Mouse (Mus musculus) embryonic facial prominence, embryonic 11.5 days (tissue): ENCODE measurements around the gene March6. TPM values are rescaled to one million over a fixed set of nuclear protein-coding genes. Genes with fewer than 3 reads are reported as not detected.

Source experiments
- ATAC-seq: fragments of 200-750 bp; cut with Nextera tagmentation; replicated peaks from 2 replicates; pipeline ENCODE4 v1.8.0; 2017; ENCODE audit warnings: low read depth; ENCODE audit not compliant: insufficient number of reproducible peaks, low FRiP score, low TSS enrichment
- DNase-seq: peaks from one replicate; pipeline ENCODE4 v3.0.0-alpha.2; 2015; ENCODE audit warnings: low spot score
- H3K27ac ChIP-seq: fragments of 300-500 bp; sonication (generic); replicated peaks from 2 replicates; pipeline ENCODE4 v1.5.1; 2014; ENCODE audit warnings: mild to moderate bottlenecking, low read depth, low read length, control low read depth
- H3K27me3 ChIP-seq: fragments of 300-500 bp; sonication (generic); 2 replicates; pipeline ENCODE4 v1.6.1; 2014; ENCODE audit warnings: mild to moderate bottlenecking, low read length, moderate library complexity, mixed read lengths; ENCODE audit not compliant: control insufficient read depth, insufficient read depth
- H3K36me3 ChIP-seq: fragments of 300-500 bp; sonication (generic); replicated peaks from 2 replicates; pipeline ENCODE4 v1.6.1; 2014; ENCODE audit warnings: low read depth, mild to moderate bottlenecking, low read length, moderate library complexity, mixed read lengths; ENCODE audit not compliant: control insufficient read depth, insufficient read depth
- H3K4me1 ChIP-seq: fragments of 300-500 bp; sonication (generic); 2 replicates; pipeline ENCODE4 v1.6.1; 2014; ENCODE audit warnings: low read length, mixed read lengths; ENCODE audit not compliant: control insufficient read depth, insufficient read depth
- H3K4me2 ChIP-seq: fragments of 300-500 bp; sonication (generic); 2 replicates; pipeline ENCODE4 v1.6.1; 2014; ENCODE audit warnings: low read depth, mild to moderate bottlenecking, control low read depth, low read length, moderate library complexity
- H3K4me3 ChIP-seq: fragments of 300-500 bp; sonication (generic); 2 replicates; pipeline ENCODE4 v1.5.1; 2014; ENCODE audit warnings: low read depth, low read length, control low read depth
- H3K9ac ChIP-seq: fragments of 300-500 bp; sonication (generic); replicated peaks from 2 replicates; pipeline ENCODE4 v1.6.1; 2014; ENCODE audit warnings: mild to moderate bottlenecking, control low read depth, low read length
- H3K9me3 ChIP-seq: fragments of 300-500 bp; sonication (generic); replicated peaks from 2 replicates; pipeline ENCODE4 v1.6.1; 2016; ENCODE audit warnings: mild to moderate bottlenecking, low read length, inconsistent platforms, mixed read lengths; ENCODE audit not compliant: control insufficient read depth
- WGBS: fragments of 180-500 bp; shearing (Covaris S2); extraction: QIAGEN DNeasy Blood & Tissue Kit; methylation state at CpG from one replicate; pipeline ENCODE4 v1.1.7; 2014; 5-methylcytosine and 5-hydroxymethylcytosine counted together
- polyA plus RNA-seq: library from polyadenylated mRNA; unstranded; fragments of >200 nt; fragmentation: Nextera tagmentation; extraction: Ambion mirVana; gene quantifications from 2 replicates; pipeline ENCODE4 v1.2.1, GENCODE M21; 2014

March6 gene
- polyA plus RNA-seq, 1 experiment from 2014 or later, result 40.6 TPM

DNA sequence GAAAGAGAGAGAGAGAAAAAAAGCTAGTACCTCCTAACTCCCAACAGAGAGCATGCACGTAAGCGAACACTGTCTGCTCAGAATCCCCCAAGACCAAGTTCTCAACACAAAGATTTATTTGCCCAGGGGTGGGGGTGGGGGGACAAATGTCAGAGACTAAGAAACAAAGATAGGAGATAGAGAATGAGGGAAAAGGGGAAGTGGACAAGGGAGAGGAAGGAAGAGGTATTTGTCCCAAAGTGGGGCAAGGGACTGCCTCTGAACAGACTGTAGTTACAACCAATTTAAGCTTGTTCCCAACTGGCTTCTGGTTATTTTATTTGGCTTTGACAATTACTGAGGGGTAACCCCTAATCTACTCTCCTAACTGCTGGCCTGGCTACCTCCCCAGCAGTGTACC is 24.0 kb upstream of the March6 start:
- Histone ChIP-seq H3K4me2 (no peak overlapping the region), H3K9me3 (no peaks in the 10 kb centered on the region), H3K27me3 (no peaks in the 10 kb centered on the region), H3K27ac (no peak overlapping the region), H3K4me1 (no peaks in the 10 kb centered on the region), H3K9ac (no peak overlapping the region), H3K4me3 (no peak overlapping the region), H3K36me3 (no peaks in the 10 kb centered on the region)
- 89% methylated on average over 2 of the region's 2 CpGs for WGBS
- DNase-seq (no peak), ATAC-seq (no peak)

DNA sequence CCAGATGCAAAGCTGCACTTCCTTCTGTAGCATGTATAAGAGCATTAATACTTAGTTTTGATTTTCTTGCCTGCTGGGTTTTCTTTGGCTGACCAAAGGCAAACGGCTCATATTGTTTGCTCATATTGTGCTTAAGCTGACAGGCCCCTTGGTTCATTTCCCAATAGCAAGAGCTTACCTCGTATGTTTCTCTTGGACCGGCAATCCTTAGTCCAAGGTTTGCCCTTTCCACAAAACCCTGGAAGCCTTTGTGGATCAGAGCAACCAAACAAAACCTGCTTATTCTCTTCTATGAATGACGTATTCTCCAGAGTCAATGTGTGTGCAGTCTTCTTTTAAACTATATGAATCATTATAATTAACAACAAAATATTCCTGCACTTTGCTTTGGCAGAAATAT is 19.5 kb upstream of the March6 start:
- no peak overlapping the region for H3K4me3 ChIP-seq
- no peak overlapping the region for H3K4me2 ChIP-seq
- no peaks in the 10 kb centered on the region for H3K4me1 ChIP-seq
- DNase-seq (no peak), ATAC-seq (no peak)
- H3K9me3 ChIP-seq, result no peaks in the 10 kb centered on the region
- no peaks in the 10 kb centered on the region for H3K36me3 ChIP-seq
- no peak overlapping the region for H3K9ac ChIP-seq
- no peak overlapping the region for H3K27ac ChIP-seq
- no peaks in the 10 kb centered on the region for H3K27me3 ChIP-seq
- WGBS, result 82% methylated on average over 4 of the region's 4 CpGs

DNA sequence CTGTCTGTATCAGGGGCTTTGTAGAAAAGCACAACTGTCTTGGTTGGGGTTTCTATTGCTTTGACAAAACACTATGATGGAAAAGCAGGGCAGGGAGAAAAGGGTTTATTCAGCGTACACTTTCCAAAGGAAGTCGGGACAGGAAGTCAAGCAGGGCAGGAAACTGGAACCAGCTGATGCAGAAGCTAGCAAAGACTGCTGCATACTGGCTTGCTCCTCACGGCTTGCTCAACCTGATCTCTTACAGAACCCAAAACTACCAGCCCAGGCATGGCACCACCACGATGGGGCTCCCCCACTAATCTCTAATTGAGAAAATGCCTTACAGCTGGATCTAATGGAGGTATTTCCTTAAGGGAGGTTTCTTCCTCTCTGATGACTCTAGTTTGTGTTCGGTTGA is 16.6 kb upstream of the March6 start:
- H3K4me3 ChIP-seq, result no peak overlapping the region
- no peak overlapping the region for H3K27ac ChIP-seq
- no peaks in the 10 kb centered on the region for H3K27me3 ChIP-seq
- no peaks in the 10 kb centered on the region for H3K9me3 ChIP-seq
- no peak overlapping the region for H3K4me2 ChIP-seq
- DNase-seq (peak; percentile 56), ATAC-seq (no peak)
- no peak overlapping the region for H3K9ac ChIP-seq
- 37% methylated on average over 5 of the region's 5 CpGs for WGBS
- H3K4me1 ChIP-seq, result no peaks in the 10 kb centered on the region
- no peaks in the 10 kb centered on the region for H3K36me3 ChIP-seq

DNA sequence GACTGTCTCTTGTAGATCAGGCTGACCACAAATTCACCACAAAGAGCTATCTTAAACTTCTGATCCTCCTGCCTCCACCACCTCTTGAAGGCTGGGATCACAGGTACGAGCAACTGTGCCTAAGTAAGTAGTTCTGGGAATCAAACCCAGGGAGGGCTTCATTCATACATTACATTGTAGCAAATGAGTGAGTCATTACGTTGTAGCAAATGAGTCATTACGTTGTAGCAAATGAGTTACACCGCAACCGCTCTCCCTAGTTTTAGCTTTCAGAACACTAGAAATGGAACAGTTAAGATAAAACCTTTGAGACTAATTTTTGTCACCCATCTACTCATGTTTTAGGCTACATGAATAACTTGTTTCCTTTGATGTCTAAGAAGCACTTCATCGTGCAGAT is 15.4 kb upstream of the March6 start:
- Histone ChIP-seq H3K4me1 (0 out of 2 replicates have a peak, but pooled peaks cover 6% of the 10 kb centered on the region), H3K27ac (no peak overlapping the region), H3K36me3 (no peaks in the 10 kb centered on the region), H3K4me2 (no peak overlapping the region), H3K9ac (no peak overlapping the region), H3K4me3 (no peak overlapping the region), H3K27me3 (no peaks in the 10 kb centered on the region), H3K9me3 (no peaks in the 10 kb centered on the region)
- no peak for ATAC-seq
- no peak for DNase-seq
- WGBS, result 88% methylated on average over 6 of the region's 6 CpGs

DNA sequence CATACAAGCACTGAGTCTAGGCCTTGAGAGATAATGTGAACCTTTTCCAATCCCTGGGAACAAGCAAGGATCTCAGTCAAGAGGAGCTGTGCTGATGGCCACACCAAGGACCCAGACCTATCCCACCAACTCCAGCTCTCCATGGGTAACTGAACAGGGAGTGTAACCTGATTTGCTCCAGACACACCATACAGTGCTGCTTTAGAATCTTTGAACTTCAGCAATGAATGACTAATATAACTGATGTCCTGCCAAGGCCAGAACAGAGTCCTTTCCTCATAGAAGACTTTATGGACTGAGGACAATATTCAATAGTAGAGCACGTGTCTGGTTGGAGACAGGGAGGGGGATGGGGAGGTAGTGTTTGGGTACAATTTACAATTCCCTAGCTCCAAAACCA is 14.2 kb upstream of the March6 start:
- H3K9ac ChIP-seq, result no peak overlapping the region
- H3K4me1 ChIP-seq, result 0 out of 2 replicates have a peak, but pooled peaks cover 6% of the 10 kb centered on the region
- no peak overlapping the region for H3K4me2 ChIP-seq
- H3K9me3 ChIP-seq, result no peaks in the 10 kb centered on the region
- DNase-seq (no peak), ATAC-seq (no peak)
- WGBS, result 80% methylated on average over 1 of the region's 1 CpGs
- no peak overlapping the region for H3K27ac ChIP-seq
- no peaks in the 10 kb centered on the region for H3K36me3 ChIP-seq
- H3K4me3 ChIP-seq, result no peak overlapping the region
- no peaks in the 10 kb centered on the region for H3K27me3 ChIP-seq

DNA sequence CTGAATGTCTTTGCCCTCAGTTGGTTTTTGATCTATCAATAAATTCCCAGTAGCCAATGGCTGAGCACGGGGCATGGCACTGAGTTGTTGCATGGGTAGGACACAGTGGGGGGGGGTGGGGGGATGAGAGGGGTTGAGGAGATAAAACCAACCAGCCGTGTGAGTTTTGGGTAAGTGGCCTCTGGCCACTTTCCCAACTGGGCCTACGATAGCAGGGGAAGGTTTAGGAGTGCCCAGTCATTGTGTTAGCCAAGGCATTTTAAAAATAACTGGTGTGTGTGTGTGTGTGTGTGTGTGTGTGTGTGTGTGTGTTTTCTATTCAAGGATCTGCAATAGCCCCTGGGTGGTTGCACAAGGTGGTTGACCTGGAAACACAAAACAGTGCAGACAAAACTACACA is 12.4 kb upstream of the March6 start:
- H3K36me3 ChIP-seq, result no peaks in the 10 kb centered on the region
- no peak overlapping the region for H3K27ac ChIP-seq
- no peak overlapping the region for H3K4me2 ChIP-seq
- no peak overlapping the region for H3K4me3 ChIP-seq
- no peaks in the 10 kb centered on the region for H3K27me3 ChIP-seq
- no peaks in the 10 kb centered on the region for H3K9me3 ChIP-seq
- 20% methylated on average over 3 of the region's 3 CpGs for WGBS
- 0 out of 2 replicates have a peak, but pooled peaks cover 6% of the 10 kb centered on the region for H3K4me1 ChIP-seq
- ATAC-seq, result no peak
- no peak overlapping the region for H3K9ac ChIP-seq
- no peak for DNase-seq

DNA sequence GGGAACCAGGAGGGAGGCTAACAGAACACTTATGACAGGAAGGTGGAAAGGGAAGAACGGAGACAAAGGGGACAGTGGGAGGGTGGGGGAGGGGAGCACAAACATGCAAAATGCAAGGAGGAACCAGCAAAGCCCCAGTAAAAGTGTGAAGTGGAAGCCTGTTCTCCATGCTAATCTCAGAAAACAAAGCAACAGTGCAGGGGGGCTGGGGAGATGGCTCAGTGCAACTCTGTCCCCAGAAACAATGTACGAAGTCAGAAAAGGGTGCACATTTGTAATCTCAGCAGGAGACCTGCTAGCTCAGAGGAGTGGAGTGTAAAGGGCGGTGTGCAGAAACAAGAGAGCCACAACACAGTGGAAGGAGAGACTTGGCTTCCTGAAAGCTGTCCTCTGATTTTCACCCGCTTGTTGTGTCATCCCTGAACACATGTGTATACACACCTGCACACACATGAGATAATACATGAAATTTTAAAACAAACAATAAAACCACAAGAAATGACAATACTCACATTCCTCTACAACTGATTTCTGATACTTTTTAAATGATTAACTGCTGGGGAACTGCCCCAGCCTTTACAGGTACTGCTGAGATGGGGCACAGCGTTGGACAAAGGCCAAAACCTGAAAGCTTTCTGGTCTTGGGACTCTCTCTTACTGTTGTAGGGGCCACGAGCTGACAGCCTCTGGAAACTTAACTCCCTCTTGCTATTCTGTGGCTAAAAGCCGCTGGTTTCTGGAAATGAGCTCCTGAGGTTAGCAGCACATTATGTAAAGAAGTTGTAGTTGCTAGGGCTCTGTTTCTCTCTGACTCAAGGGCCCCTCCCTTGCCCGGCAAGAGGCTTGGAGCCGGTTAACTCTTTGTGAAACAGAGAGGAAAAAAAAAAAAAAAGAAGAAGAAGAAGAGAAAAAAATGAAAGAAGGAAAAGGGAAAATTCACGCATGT is 11.4 kb upstream of the March6 start:
- no peaks in the 10 kb centered on the region for H3K27me3 ChIP-seq
- DNase-seq (peak; percentile 46), ATAC-seq (0 out of 2 replicates have a peak, but pooled peaks have one; percentile 36)
- 9% methylated on average over 10 of the region's 10 CpGs for WGBS
- H3K9ac ChIP-seq, result peak overlapping the region; percentile 25
- peak overlapping the region; percentile 47; the same call in 1 of the 2 replicates for H3K27ac ChIP-seq
- no peak overlapping the region for H3K4me2 ChIP-seq
- H3K4me1 ChIP-seq, result 0 out of 2 replicates have a peak, but pooled peaks cover 6% of the 10 kb centered on the region
- no peaks in the 10 kb centered on the region for H3K36me3 ChIP-seq
- no peaks in the 10 kb centered on the region for H3K9me3 ChIP-seq
- H3K4me3 ChIP-seq, result no peak overlapping the region

DNA sequence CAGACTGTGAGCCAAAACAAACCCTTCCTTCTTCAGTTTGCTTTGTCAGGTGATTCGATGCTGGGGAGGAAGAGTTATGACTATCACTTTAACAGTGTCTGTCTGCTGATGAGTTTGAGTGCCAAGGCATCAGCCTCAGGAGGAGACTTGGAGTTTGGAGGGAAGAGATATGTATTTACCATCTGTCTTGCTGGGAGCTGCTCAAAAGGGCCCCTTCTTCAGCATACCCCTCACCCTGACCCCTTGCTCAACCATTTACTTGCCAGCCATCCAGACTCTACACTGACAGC is 9.6 kb upstream of the March6 start:
- Histone ChIP-seq H3K4me1 (peaks cover 9% of the 10 kb centered on the region; the same call in 1 of the 2 replicates), H3K4me2 (no peak overlapping the region), H3K27ac (no peak overlapping the region), H3K9me3 (no peaks in the 10 kb centered on the region), H3K9ac (no peak overlapping the region), H3K36me3 (no peaks in the 10 kb centered on the region), H3K4me3 (no peak overlapping the region), H3K27me3 (no peaks in the 10 kb centered on the region)
- 68% methylated on average over 1 of the region's 1 CpGs for WGBS
- DNase-seq, result no peak
- ATAC-seq, result no peak
